8 mouse cellular contexts compared by ENCODE assay signal in genomic region chr2:76647883-76648570, GRCm38 (mm10). TPM values are rescaled to one million over a fixed set of nuclear protein-coding genes. Genes with fewer than 3 reads are reported as not detected.
DNase-seq lines count a peak whose midpoint lies in the region; ATAC-seq and TF ChIP-seq lines count a peak whose summit lies in the region.

Prkra (minus strand) TSS chr2:76648015.
Pjvk (plus strand) TSS chr2:76648476.

- peaks cover 12% of the 10 kb centered on the region for H3K4me1 ChIP-seq in heart, embryonic 11.5 days (ENCODE audit: control insufficient read depth, insufficient read depth, low read length)
- peaks cover 17% of the 10 kb centered on the region for H3K4me1 ChIP-seq in kidney, embryonic 16.5 days (ENCODE audit: insufficient read depth, low read length)
- peaks cover 5% of the 10 kb centered on the region; the same call in 1 of the 2 replicates for H3K4me1 ChIP-seq in liver, adult 2 months (ENCODE audit: control insufficient read depth, insufficient read depth, low read length)

- H3K27me3 ChIP-seq in heart, embryonic 11.5 days (ENCODE audit: control insufficient read depth, insufficient read depth, low read length) = no peaks in the 10 kb centered on the region
- H3K27me3 ChIP-seq in kidney, embryonic 16.5 days (ENCODE audit: insufficient read depth, low read length) = no peaks in the 10 kb centered on the region
- H3K27me3 ChIP-seq in liver, adult 2 months (ENCODE audit: control insufficient read depth, insufficient read depth, low read length) = no peaks in the 10 kb centered on the region
- no peaks in the 10 kb centered on the region for H3K27me3 ChIP-seq in myocyte (ENCODE audit: control insufficient read depth, insufficient read depth, insufficient read length)
- H3K27me3 ChIP-seq in splenic B cell, adult 2 months (ENCODE audit: control insufficient read depth, insufficient read depth, low read length, poor library complexity, severe bottlenecking) = no peaks in the 10 kb centered on the region

- ATAC-seq in erythroblast, adult 5-6 weeks (replicated peaks; ENCODE audit: low FRiP score, poor library complexity, severe bottlenecking) = peak; percentile 99
- peak; percentile 96 for ATAC-seq in heart, embryonic 11.5 days (replicated peaks; ENCODE audit: insufficient number of reproducible peaks, low FRiP score, low TSS enrichment)
- peak; percentile 99 for ATAC-seq in kidney, embryonic 16.5 days (ENCODE audit: low FRiP score, low TSS enrichment)

- H3K9me3 ChIP-seq in heart, embryonic 11.5 days (replicated peaks; ENCODE audit: control insufficient read depth, low read length) = no peaks in the 10 kb centered on the region
- H3K9me3 ChIP-seq in kidney, embryonic 16.5 days (ENCODE audit: low read length) = no peaks in the 10 kb centered on the region

- 0% methylated on average over 37 of the region's 42 CpGs for WGBS in heart, embryonic 11.5 days (ENCODE audit: insufficient replicate concordance)
- WGBS in kidney, embryonic 16.5 days = under 1% methylated on average over 41 of the region's 42 CpGs
- WGBS in liver, adult 2 months = under 1% methylated on average over 40 of the region's 42 CpGs

- peak within 1 kb of the TSS; percentile 64 for H3K4me3 ChIP-seq in heart, embryonic 11.5 days (ENCODE audit: low read depth, low read length)
- H3K4me3 ChIP-seq in kidney, embryonic 16.5 days (ENCODE audit: low read length) = peak within 1 kb of the TSS; percentile 72
- H3K4me3 ChIP-seq in liver, adult 2 months (ENCODE audit: insufficient read depth, low read depth, low read length) = peak within 1 kb of the TSS; percentile 81
- peak within 1 kb of the TSS; percentile 38 for H3K4me3 ChIP-seq in myocyte

- peak; percentile 78 to 82 for DNase-seq in B cell, adult 2 months
- DNase-seq in brain, adult 2 months (ENCODE audit: low read depth, low spot score) = peak; percentile 99
- DNase-seq in liver, adult 2 months (ENCODE audit: extremely low read depth, low read depth, low spot score) = peak; percentile 97
- peak; percentile 81 for DNase-seq in splenic B cell, adult 2 months (ENCODE audit: low read depth, low spot score)

- TF ChIP-seq POLR2A in liver, adult 2 months (IDR thresholded peaks at IDR 0.05; ENCODE audit: extremely low read depth, insufficient read depth, low read length) = 0 out of 2 replicates have a peak, but pooled peaks have one; percentile 31
- TF ChIP-seq POLR2A in myocyte (IDR thresholded peaks at IDR 0.05; ENCODE audit: insufficient read length, low read depth) = peak; percentile 91

- TF ChIP-seq CTCF in liver, adult 2 months (IDR thresholded peaks at IDR 0.05; ENCODE audit: low read depth, low read length) = no peak

- H3K79me2 ChIP-seq in liver, adult 2 months (ENCODE audit: control insufficient read depth, insufficient read depth, low read length) = 0 out of 2 replicates have a peak, but pooled peaks cover 8% of the 10 kb centered on the region
- H3K79me2 ChIP-seq in myocyte (ENCODE audit: control insufficient read depth, insufficient read depth) = no peaks in the 10 kb centered on the region

- no peaks in the 10 kb centered on the region for H3K36me3 ChIP-seq in heart, embryonic 11.5 days (ENCODE audit: control insufficient read depth, insufficient read depth, low read length)
- H3K36me3 ChIP-seq in kidney, embryonic 16.5 days (ENCODE audit: insufficient read depth, low read length) = peaks cover 6% of the 10 kb centered on the region; the same call in 1 of the 2 replicates
- H3K36me3 ChIP-seq in liver, adult 2 months (ENCODE audit: control insufficient read depth, insufficient read depth, low read length) = peaks cover 4% of the 10 kb centered on the region; the same call in 1 of the 2 replicates
- H3K36me3 ChIP-seq in myocyte (ENCODE audit: control insufficient read depth, insufficient read depth) = no peaks in the 10 kb centered on the region
- H3K36me3 ChIP-seq in splenic B cell, adult 2 months (ENCODE audit: control insufficient read depth, insufficient read depth, low read length, poor library complexity, severe bottlenecking) = no peaks in the 10 kb centered on the region

- peak within 1 kb of the TSS; percentile 78 for H3K4me2 ChIP-seq in heart, embryonic 11.5 days
- peak within 1 kb of the TSS; percentile 83 for H3K4me2 ChIP-seq in kidney, embryonic 16.5 days (replicated peaks; ENCODE audit: low read depth, low read length)
- peak within 1 kb of the TSS; percentile 95 for H3K4me2 ChIP-seq in myocyte (ENCODE audit: low read depth)

- peak within 1 kb of the TSS; percentile 21 for H3ac ChIP-seq in myocyte (ENCODE audit: control insufficient read depth, insufficient read length)

- H3K9ac ChIP-seq in heart, embryonic 11.5 days (ENCODE audit: low read depth, low read length) = peak within 1 kb of the TSS; percentile 80
- peak within 1 kb of the TSS; percentile 82 for H3K9ac ChIP-seq in kidney, embryonic 16.5 days (replicated peaks; ENCODE audit: low read length)
- H3K9ac ChIP-seq in liver, adult 2 months (ENCODE audit: low read depth, low read length) = peak within 1 kb of the TSS; percentile 75

- peak within 1 kb of the TSS; percentile 85 for H3K27ac ChIP-seq in heart, embryonic 11.5 days (ENCODE audit: low read depth, low read length)
- H3K27ac ChIP-seq in kidney, embryonic 16.5 days (ENCODE audit: low read length) = peak within 1 kb of the TSS; percentile 93
- peak within 1 kb of the TSS; percentile 38 for H3K27ac ChIP-seq in liver, adult 2 months (replicated peaks; ENCODE audit: insufficient read depth, low read depth, low read length)

TF ChIP-seq in myocyte, 11 proteins besides CTCF, POLR2A, EP300 and RAD21:
- no peak for TF ChIP-seq MAX (IDR thresholded peaks at IDR 0.05; ENCODE audit: low read depth)
- no peak for TF ChIP-seq E2F4 (IDR thresholded peaks at IDR 0.05; ENCODE audit: insufficient read depth)
- TF ChIP-seq SRF (IDR thresholded peaks at IDR 0.05; ENCODE audit: control insufficient read depth, insufficient read length, low read depth) = peak; percentile 48
- no peak for TF ChIP-seq TCF3 (IDR thresholded peaks at IDR 0.05; ENCODE audit: insufficient read length, low read depth)
- TF ChIP-seq POLR2AphosphoS2 (IDR thresholded peaks at IDR 0.05; ENCODE audit: insufficient read length, low read depth) = peak; percentile 83
- no peak for TF ChIP-seq MYOD1 (IDR thresholded peaks at IDR 0.05; ENCODE audit: control insufficient read depth in 1 of 3, insufficient read length in 2 of 3, low read depth in 2 of 3)
- no peak for TF ChIP-seq TCF12 (IDR thresholded peaks at IDR 0.05; ENCODE audit: insufficient read depth, poor library complexity, severe bottlenecking)
- TF ChIP-seq REST (IDR thresholded peaks at IDR 0.05; ENCODE audit: insufficient read depth, insufficient read length) = no peak

RNA-seq across cellular contexts. Expression of gene Prkra, which starts in this region (rescaled TPM):
- total RNA-seq in erythroblast, adult 5-6 weeks (2015; ENCODE audit: low replicate concordance) = 6.9 and 7.5 TPM in 2 replicates
- 2.2 TPM in 1 of 2 replicates, not detected in the other for total RNA-seq in erythroblast, adult 5-6 weeks (2017; ENCODE audit: low replicate concordance)
- polyA plus RNA-seq in heart, embryonic 11.5 days (2014; fragmentation: Nextera tagmentation; extraction: Ambion mirVana) = 41.1 and 42.0 TPM in 2 replicates
- 78.9 and 80.6 TPM in 2 replicates for polyA plus RNA-seq in kidney, embryonic 16.5 days (2015; fragmentation: Nextera tagmentation; extraction: Ambion mirVana)
- total RNA-seq in liver, adult 2 months (2014; rRNA removed) = 24.8 and 26.9 TPM in 2 replicates
- 11.2 and 12.0 TPM in 2 replicates for polyA plus RNA-seq in liver, adult 2 months (2012; rRNA removed)
- 15.3 TPM for polyA plus RNA-seq in myocyte (2012; fragmentation: generic; extraction: Trizol)

RNA-seq across cellular contexts. Expression of gene Pjvk, which starts in this region (rescaled TPM):
- total RNA-seq in erythroblast, adult 5-6 weeks (2015; ENCODE audit: low replicate concordance) = not detected in 2 replicates
- not detected in 2 replicates for total RNA-seq in erythroblast, adult 5-6 weeks (2017; ENCODE audit: low replicate concordance)
- 0.19 TPM in 1 of 2 replicates, not detected in the other for polyA plus RNA-seq in heart, embryonic 11.5 days (2014; fragmentation: Nextera tagmentation; extraction: Ambion mirVana)
- 2.3 and 2.6 TPM in 2 replicates for polyA plus RNA-seq in kidney, embryonic 16.5 days (2015; fragmentation: Nextera tagmentation; extraction: Ambion mirVana)
- total RNA-seq in liver, adult 2 months (2014; rRNA removed) = not detected in 2 replicates
- polyA plus RNA-seq in liver, adult 2 months (2012; rRNA removed) = not detected in 2 replicates
- polyA plus RNA-seq in myocyte (2012; fragmentation: generic; extraction: Trizol) = 0.04 TPM

Comparison
In these comparisons a context has a peak if more than half of its experiments do, and no peak if none do; other contexts are left out.
1. Peak in every context shown above with its lines: DNase-seq, ATAC-seq, H3K4me3 ChIP-seq and H3K27ac ChIP-seq.
2. H3K27ac ChIP-seq: peak in every context shown above with its lines; median percentile 93 in kidney, embryonic 16.5 days; 85 in heart, embryonic 11.5 days; 38 in liver, adult 2 months.